Mouse (Mus musculus) activated CD4-positive, CD25-positive, alpha-beta regulatory T cell, adult 9 weeks (primary cell): ENCODE measurements around the gene F3. TPM values are rescaled to one million over a fixed set of nuclear protein-coding genes. Genes with fewer than 3 reads are reported as not detected.

ENCODE experiments used
- polyA plus RNA-seq: library from polyadenylated mRNA; unstranded; fragments of 100-300 nt; shearing (Covaris generic); gene quantifications from one replicate; pipeline ENCODE4 v1.2.1, GENCODE M21; 2017

F3 gene
- polyA plus RNA-seq = not detected

DNA sequence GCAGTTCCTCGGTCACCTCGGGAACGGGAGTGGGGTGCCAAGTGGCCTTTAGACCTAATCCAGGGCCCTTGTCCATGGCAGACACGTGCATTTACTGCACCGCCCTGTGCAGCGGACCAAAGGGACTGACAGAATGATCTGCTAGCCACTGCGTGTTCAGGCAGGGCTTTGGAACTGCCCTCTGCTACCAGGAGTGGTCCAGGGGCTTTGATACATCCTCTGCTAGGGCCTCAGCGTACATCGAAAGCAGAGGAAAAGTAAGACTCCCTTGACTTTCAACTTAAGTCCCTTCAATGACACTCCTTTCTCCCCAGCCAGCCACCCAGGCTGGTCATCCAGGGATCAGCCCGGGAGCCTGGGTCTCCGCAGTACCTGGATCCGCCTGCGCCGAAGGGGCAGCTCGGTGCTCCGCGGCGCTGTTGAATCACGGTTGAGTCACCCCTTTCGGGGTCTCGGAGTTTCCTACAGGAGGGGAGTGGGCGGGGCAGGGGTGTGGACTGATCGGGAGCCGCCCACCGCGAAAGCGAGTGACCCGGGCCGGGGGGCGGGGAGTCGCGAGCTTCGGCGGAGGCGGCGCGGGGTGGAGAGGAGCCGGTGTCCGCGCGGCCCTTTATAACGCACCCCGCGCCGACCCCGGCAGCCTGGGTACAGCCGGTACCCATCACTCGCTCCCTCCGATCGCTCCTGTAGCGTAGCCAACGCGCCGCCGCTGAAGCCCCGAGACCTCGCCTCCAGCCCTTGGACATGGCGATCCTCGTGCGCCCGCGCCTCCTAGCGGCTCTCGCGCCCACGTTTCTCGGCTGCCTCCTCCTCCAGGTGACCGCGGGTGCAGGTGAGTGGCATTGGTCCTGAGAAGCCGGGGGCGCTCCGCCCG is at the start of gene F3:
F3 (plus strand) TSS at position 567 of the 874 bp plus-strand sequence.

Other genes starting within 250 kb of the F3 start
- gene Slc44a3, start 191.1 kb upstream of the F3 start, polyA plus RNA-seq = not detected
- gene 4930432M17Rik, start 52.8 kb upstream of the F3 start, polyA plus RNA-seq = not detected
- 14.4 TPM for gene Abcd3, start 91.8 kb downstream of the F3 start, polyA plus RNA-seq
- gene Arhgap29, start 229.0 kb downstream of the F3 start, polyA plus RNA-seq = 1.1 TPM